Mouse (Mus musculus) cortical plate, adult 2 months (tissue): ENCODE measurements around the gene Ttll12.

Experiments
- CTCF ChIP-seq: fragments of 200-500 bp; IDR thresholded peaks from 2 replicates; pipeline ENCODE4 v1.5.1; 2011; ENCODE audit warnings: mild to moderate bottlenecking, control low read depth, low read length; ENCODE audit not compliant: insufficient read depth; ENCODE audit errors: extremely low read depth
- POLR2A ChIP-seq: fragments of 200-500 bp; IDR thresholded peaks from 2 replicates; pipeline ENCODE4 v1.6.1; 2011; ENCODE audit warnings: mild to moderate bottlenecking, low read length, control low read depth; ENCODE audit not compliant: insufficient read depth; ENCODE audit errors: extremely low read depth

- TF ChIP-seq CTCF, result no peak
- no peak for TF ChIP-seq POLR2A
Observed at GRCm38 (mm10) chr15:83584741-83585220, 10.2 kb downstream of the Ttll12 start.
